Mouse (Mus musculus): ENCODE measurements at regions not wholly inside any gene's neighbourhood (a gene's known extent, or its start where the extent isn't known, plus 50 kb on each side); places are given as distances from the start of the nearest gene placed in this dataset.

DNA sequence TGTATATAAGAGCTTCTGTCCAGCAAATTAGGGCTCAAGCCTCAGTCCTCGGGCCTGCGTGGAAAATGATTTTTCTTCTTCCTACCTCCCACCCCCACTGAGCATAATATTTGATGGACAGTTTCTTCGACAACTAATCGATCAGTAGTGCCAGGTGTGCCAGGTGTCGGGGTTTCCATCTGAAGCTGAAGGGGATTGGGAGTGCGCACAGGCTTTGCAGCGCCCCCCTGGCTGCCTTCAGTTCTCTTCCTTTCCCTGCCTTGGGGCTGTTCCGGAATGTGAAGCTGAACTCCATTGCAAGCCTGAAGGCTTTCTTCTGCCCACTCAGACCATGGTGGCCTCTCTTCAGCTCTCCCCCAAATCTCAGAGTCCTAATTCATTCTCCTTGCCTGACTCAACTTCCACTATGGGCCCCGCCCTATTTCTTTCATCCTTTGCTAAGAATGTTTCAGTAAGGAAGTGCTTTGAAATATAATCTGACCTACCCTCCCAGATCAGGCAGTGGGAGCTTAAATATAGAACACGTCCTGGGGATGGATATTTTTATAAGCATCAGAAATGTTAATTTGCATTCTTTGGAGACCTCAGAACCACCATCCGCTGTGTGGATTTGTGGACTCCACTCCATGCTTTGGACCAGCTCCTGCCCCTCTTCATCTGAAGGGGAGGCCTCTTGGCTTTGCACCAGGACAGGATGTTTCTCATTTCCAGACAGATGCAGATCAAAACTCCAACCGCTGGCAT, 75.5 kb upstream of the Sh3bp4 start:
- H3K4me3 ChIP-seq (ENCODE audit: low read length) = no peak overlapping the region
- H3K9ac ChIP-seq (ENCODE audit: low read depth, low read length) = no peak overlapping the region
- no peak overlapping the region for H3K4me2 ChIP-seq (ENCODE audit: low read depth, low read length)
- no peaks in the 10 kb centered on the region for H3K9me3 ChIP-seq (ENCODE audit: control insufficient read depth, low read length)
- no peaks in the 10 kb centered on the region for H3K27me3 ChIP-seq (replicated peaks; ENCODE audit: control insufficient read depth, insufficient read depth, low read length)
- no peaks in the 10 kb centered on the region for H3K36me3 ChIP-seq (ENCODE audit: control insufficient read depth, insufficient read depth, low read length)
- H3K27ac ChIP-seq (ENCODE audit: low read length) = no peak overlapping the region
- H3K4me1 ChIP-seq (ENCODE audit: control insufficient read depth, insufficient read depth, low read length) = peaks cover 6% of the 10 kb centered on the region; the same call in 1 of the 2 replicates
- 70% methylated on average over 12 of the region's 12 CpGs for WGBS
- no peak for ATAC-seq

DNA sequence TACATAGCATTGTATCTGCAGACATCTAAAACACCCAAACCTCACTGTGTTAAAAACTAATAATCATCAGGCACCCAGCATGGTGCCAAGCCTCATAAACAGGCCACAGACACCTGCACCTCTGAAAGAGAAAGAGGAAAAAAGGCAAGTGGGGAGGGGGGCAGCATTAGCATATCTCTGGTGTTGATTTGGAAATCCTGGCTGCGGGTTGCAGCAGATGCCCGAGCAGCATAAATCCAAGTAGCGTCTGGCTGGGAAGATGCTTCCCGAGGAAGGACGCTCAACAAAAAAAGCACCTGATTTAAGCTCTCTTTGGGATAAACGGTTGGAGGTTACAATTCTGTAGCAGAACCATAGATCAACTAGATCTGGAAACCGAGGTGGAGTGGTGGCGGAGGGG, 74.3 kb upstream of the Sh3bp4 start:
- no peak overlapping the region for H3K9ac ChIP-seq (ENCODE audit: low read depth, low read length)
- no peaks in the 10 kb centered on the region for H3K36me3 ChIP-seq (ENCODE audit: control insufficient read depth, insufficient read depth, low read length)
- no peak overlapping the region for H3K27ac ChIP-seq (ENCODE audit: low read length)
- no peak overlapping the region for H3K4me3 ChIP-seq (ENCODE audit: low read length)
- H3K4me2 ChIP-seq (ENCODE audit: low read depth, low read length) = no peak overlapping the region
- peaks cover 6% of the 10 kb centered on the region; the same call in 1 of the 2 replicates for H3K4me1 ChIP-seq (ENCODE audit: control insufficient read depth, insufficient read depth, low read length)
- 41% methylated on average over 8 of the region's 8 CpGs for WGBS
- no peaks in the 10 kb centered on the region for H3K27me3 ChIP-seq (replicated peaks; ENCODE audit: control insufficient read depth, insufficient read depth, low read length)
- no peaks in the 10 kb centered on the region for H3K9me3 ChIP-seq (ENCODE audit: control insufficient read depth, low read length)
- no peak for ATAC-seq

DNA sequence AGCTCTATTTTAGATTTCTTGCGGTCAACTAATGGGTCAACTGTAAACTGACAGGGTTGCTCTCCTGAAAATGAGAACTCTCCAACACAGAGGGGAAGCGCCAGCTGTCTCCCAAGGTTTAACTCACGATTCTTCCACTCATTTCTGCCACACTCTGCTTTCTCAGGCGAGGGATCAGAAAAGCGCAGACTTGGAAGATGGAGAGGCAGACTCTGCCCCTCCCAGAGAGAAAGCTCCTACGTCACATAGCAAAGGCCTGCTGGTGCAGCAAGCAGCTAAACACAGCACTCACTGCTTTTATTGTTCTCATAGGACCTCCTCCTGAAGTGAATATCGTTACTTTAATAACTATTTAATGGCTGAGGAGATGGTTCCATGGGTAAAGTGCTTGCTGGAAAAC, 73.6 kb upstream of the Sh3bp4 start:
- ATAC-seq = no peak
- WGBS = 64% methylated on average over 7 of the region's 7 CpGs
- Histone ChIP-seq H3K9ac (ENCODE audit: low read depth, low read length) (no peak overlapping the region), H3K9me3 (ENCODE audit: control insufficient read depth, low read length) (no peaks in the 10 kb centered on the region), H3K4me2 (ENCODE audit: low read depth, low read length) (no peak overlapping the region), H3K27me3 (replicated peaks; ENCODE audit: control insufficient read depth, insufficient read depth, low read length) (no peaks in the 10 kb centered on the region), H3K4me1 (ENCODE audit: control insufficient read depth, insufficient read depth, low read length) (peaks cover 6% of the 10 kb centered on the region; the same call in 1 of the 2 replicates), H3K4me3 (ENCODE audit: low read length) (no peak overlapping the region), H3K36me3 (ENCODE audit: control insufficient read depth, insufficient read depth, low read length) (no peaks in the 10 kb centered on the region), H3K27ac (ENCODE audit: low read length) (no peak overlapping the region)

DNA sequence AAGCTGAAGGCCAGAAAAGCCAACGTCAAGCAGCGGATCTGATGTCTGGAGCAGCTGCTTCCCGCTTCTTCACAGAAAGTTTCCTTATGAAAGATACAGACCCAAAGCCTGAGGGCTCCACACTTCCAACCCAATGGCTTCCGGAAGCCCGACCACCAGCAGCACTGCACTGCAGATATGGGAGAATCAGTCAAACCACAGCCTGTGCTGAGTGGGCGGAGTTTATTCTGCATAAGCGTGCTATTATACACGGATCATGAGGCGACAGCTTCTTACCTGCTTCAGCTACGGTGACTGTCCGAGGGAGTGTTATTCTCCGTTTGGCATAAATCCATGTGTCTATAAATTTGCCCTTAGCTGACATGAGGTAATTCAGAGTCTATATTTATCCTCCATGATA, 72.4 kb upstream of the Sh3bp4 start:
- Histone ChIP-seq H3K4me1 (ENCODE audit: control insufficient read depth, insufficient read depth, low read length) (peaks cover 6% of the 10 kb centered on the region; the same call in 1 of the 2 replicates), H3K27me3 (replicated peaks; ENCODE audit: control insufficient read depth, insufficient read depth, low read length) (no peaks in the 10 kb centered on the region), H3K9ac (ENCODE audit: low read depth, low read length) (no peak overlapping the region), H3K9me3 (ENCODE audit: control insufficient read depth, low read length) (no peaks in the 10 kb centered on the region), H3K27ac (ENCODE audit: low read length) (no peak overlapping the region), H3K4me2 (ENCODE audit: low read depth, low read length) (no peak overlapping the region), H3K36me3 (ENCODE audit: control insufficient read depth, insufficient read depth, low read length) (no peaks in the 10 kb centered on the region), H3K4me3 (ENCODE audit: low read length) (no peak overlapping the region)
- WGBS = 82% methylated on average over 12 of the region's 12 CpGs
- no peak for ATAC-seq

- no peak overlapping the region for H3K9ac ChIP-seq (ENCODE audit: low read depth, low read length)
- H3K27me3 ChIP-seq (replicated peaks; ENCODE audit: control insufficient read depth, insufficient read depth, low read length) = no peaks in the 10 kb centered on the region
- no peaks in the 10 kb centered on the region for H3K36me3 ChIP-seq (ENCODE audit: control insufficient read depth, insufficient read depth, low read length)
- H3K27ac ChIP-seq (ENCODE audit: low read length) = no peak overlapping the region
- H3K4me3 ChIP-seq (ENCODE audit: low read length) = no peak overlapping the region
- WGBS = 82% methylated on average over 3 of the region's 3 CpGs
- H3K4me1 ChIP-seq (ENCODE audit: control insufficient read depth, insufficient read depth, low read length) = no peaks in the 10 kb centered on the region
- no peaks in the 10 kb centered on the region for H3K9me3 ChIP-seq (ENCODE audit: control insufficient read depth, low read length)
- no peak overlapping the region for H3K4me2 ChIP-seq (ENCODE audit: low read depth, low read length)
- no peak for ATAC-seq
Observed at GRCm38 (mm10) chr1:89002326-89002725, 67.9 kb upstream of the Sh3bp4 start.

DNA sequence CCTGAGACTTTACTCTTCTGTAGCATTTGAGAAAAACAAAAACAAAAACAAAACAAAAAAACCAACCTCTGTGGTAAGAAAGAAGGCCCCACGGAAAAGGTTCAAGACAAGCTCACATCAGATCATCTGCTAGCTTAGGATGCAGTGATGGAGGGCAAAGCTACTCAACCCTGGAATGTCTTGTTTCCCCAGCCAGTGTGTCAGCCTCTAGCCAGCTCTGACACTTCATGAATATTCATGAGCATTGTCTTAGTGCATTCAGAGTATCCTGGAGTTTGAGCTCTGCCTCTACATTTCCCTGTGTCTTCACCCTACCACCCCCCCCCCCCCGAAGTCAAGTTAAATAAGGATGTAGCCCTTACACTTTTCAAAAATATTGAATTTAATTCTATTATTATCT, 66.5 kb upstream of the Sh3bp4 start:
- no peak for ATAC-seq
- Histone ChIP-seq H3K4me1 (ENCODE audit: control insufficient read depth, insufficient read depth, low read length) (no peaks in the 10 kb centered on the region), H3K27me3 (replicated peaks; ENCODE audit: control insufficient read depth, insufficient read depth, low read length) (no peaks in the 10 kb centered on the region), H3K36me3 (ENCODE audit: control insufficient read depth, insufficient read depth, low read length) (no peaks in the 10 kb centered on the region), H3K9ac (ENCODE audit: low read depth, low read length) (no peak overlapping the region), H3K9me3 (ENCODE audit: control insufficient read depth, low read length) (no peaks in the 10 kb centered on the region), H3K4me3 (ENCODE audit: low read length) (no peak overlapping the region), H3K4me2 (ENCODE audit: low read depth, low read length) (no peak overlapping the region), H3K27ac (ENCODE audit: low read length) (no peak overlapping the region)
- 84% methylated on average over 2 of the region's 2 CpGs for WGBS

DNA sequence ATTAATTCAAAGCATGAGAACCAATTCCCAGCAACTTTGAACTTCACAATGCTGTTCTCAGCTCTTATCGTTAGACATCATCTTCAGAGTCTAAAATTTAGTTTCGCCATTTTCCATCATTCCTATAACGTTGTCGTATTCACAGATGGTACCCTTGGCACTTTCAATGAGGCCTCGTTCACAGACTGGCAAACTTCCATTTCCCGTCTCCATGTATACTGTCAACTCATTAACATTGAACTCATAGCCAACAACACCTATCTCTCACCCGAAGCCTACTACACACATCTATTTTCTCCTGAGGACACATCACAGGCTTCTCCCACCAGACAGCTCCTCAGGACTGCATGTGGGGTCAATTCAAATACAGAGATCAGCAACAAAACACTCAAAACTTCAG, 62.7 kb upstream of the Sh3bp4 start:
- H3K4me3 ChIP-seq (ENCODE audit: low read length) = no peak overlapping the region
- no peak overlapping the region for H3K4me2 ChIP-seq (ENCODE audit: low read depth, low read length)
- no peaks in the 10 kb centered on the region for H3K36me3 ChIP-seq (ENCODE audit: control insufficient read depth, insufficient read depth, low read length)
- 0 out of 2 replicates have a peak, but pooled peaks cover 1% of the 10 kb centered on the region for H3K4me1 ChIP-seq (ENCODE audit: control insufficient read depth, insufficient read depth, low read length)
- no peaks in the 10 kb centered on the region for H3K27me3 ChIP-seq (replicated peaks; ENCODE audit: control insufficient read depth, insufficient read depth, low read length)
- WGBS = 92% methylated on average over 7 of the region's 7 CpGs
- no peak overlapping the region for H3K9ac ChIP-seq (ENCODE audit: low read depth, low read length)
- no peak for ATAC-seq
- H3K27ac ChIP-seq (ENCODE audit: low read length) = no peak overlapping the region
- no peaks in the 10 kb centered on the region for H3K9me3 ChIP-seq (ENCODE audit: control insufficient read depth, low read length)

- H3K4me1 ChIP-seq (ENCODE audit: control insufficient read depth, insufficient read depth, low read length) = 0 out of 2 replicates have a peak, but pooled peaks cover 4% of the 10 kb centered on the region
- H3K27me3 ChIP-seq (replicated peaks; ENCODE audit: control insufficient read depth, insufficient read depth, low read length) = no peaks in the 10 kb centered on the region
- no peaks in the 10 kb centered on the region for H3K9me3 ChIP-seq (ENCODE audit: control insufficient read depth, low read length)
- H3K4me2 ChIP-seq (ENCODE audit: low read depth, low read length) = no peak overlapping the region
- no peaks in the 10 kb centered on the region for H3K36me3 ChIP-seq (ENCODE audit: control insufficient read depth, insufficient read depth, low read length)
- no peak for ATAC-seq
- no peak overlapping the region for H3K9ac ChIP-seq (ENCODE audit: low read depth, low read length)
- H3K27ac ChIP-seq (ENCODE audit: low read length) = no peak overlapping the region
- WGBS = 61% methylated on average over 2 of the region's 2 CpGs
- H3K4me3 ChIP-seq (ENCODE audit: low read length) = no peak overlapping the region
Observed at GRCm38 (mm10) chr1:89010170-89010569, 60.0 kb upstream of the Sh3bp4 start.

DNA sequence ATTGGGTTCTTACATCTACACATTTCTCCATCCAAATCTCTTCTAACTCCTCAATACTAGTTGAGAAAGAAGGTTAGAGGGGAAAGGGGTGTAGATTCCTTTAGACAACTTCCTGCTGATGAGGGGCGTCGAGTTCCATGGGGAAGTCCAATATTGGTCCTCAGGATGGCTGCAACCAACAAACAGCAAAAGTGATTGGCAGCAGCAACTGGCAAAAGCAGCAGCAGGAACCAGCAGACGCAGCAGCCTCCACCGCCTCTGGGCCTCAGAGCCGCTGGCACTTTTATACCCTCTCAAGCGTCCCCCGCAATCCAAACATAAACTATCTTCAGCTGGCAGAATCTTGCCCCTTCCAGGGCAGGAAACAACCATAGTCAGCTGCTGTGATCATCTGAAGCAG, 58.8 kb upstream of the Sh3bp4 start:
- no peaks in the 10 kb centered on the region for H3K27me3 ChIP-seq (replicated peaks; ENCODE audit: control insufficient read depth, insufficient read depth, low read length)
- H3K4me2 ChIP-seq (ENCODE audit: low read depth, low read length) = no peak overlapping the region
- no peak for ATAC-seq
- WGBS = 65% methylated on average over 7 of the region's 7 CpGs
- no peaks in the 10 kb centered on the region for H3K9me3 ChIP-seq (ENCODE audit: control insufficient read depth, low read length)
- peaks cover 12% of the 10 kb centered on the region; the same call in 1 of the 2 replicates for H3K4me1 ChIP-seq (ENCODE audit: control insufficient read depth, insufficient read depth, low read length)
- no peak overlapping the region for H3K4me3 ChIP-seq (ENCODE audit: low read length)
- H3K27ac ChIP-seq (ENCODE audit: low read length) = no peak overlapping the region
- no peaks in the 10 kb centered on the region for H3K36me3 ChIP-seq (ENCODE audit: control insufficient read depth, insufficient read depth, low read length)
- H3K9ac ChIP-seq (ENCODE audit: low read depth, low read length) = no peak overlapping the region

All from intestine, embryonic 16.5 days (tissue).